Mouse (Mus musculus): ENCODE measurements around the gene Epb41l2. TPM values are rescaled to one million over a fixed set of nuclear protein-coding genes. Genes with fewer than 3 reads are reported as not detected.

Gene Epb41l2
- polyA plus RNA-seq (2021): 41.3 TPM

DNA sequence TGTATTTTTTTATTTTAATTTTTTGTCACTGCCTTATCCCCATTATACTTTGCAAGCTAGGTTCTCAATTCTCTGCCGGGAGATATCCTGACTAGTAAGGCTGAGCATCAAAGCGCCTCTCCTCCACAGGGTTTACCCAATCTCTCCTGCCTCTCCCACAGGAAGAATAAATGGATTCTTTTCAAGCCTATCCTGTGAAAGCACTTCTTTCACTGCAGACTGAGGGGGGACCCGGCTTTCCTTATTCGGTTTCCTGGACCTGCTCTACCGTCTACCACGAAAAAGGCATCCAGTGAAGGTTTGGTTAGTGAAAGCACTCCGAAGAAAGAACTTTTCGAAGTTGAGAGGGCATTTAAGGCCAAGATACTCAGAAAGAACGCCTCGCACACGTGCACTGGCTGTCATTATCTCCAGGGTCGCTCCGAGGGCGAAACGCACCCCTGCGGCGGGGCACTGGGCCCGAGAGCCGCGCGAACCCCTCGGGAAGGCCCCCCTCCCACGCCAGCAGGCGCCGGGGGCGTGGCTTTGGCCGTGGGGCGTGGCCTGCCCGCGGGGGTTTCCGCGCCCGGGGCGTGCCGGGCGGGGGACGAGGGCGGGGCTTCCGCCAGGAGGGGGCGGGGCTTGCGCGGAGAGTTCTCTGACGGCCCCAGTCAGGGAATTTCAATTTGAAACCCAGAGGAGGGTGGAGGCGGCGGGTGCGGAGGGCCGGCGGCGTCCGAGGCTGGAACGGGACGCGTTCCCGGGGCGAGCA is at the start of gene Epb41l2:
TSS of gene Epb41l2 (plus strand) at position 591 of the 751 bp plus-strand sequence.
- CTCF ChIA-PET: interaction anchor here (0.6 to 1.0 kb wide), 2 partner anchors 11 to 21 kb away, joined by 3 read pairs; no protein-coding TSS in a partner anchor
- POLR2A ChIA-PET: no interaction called here

DNA sequence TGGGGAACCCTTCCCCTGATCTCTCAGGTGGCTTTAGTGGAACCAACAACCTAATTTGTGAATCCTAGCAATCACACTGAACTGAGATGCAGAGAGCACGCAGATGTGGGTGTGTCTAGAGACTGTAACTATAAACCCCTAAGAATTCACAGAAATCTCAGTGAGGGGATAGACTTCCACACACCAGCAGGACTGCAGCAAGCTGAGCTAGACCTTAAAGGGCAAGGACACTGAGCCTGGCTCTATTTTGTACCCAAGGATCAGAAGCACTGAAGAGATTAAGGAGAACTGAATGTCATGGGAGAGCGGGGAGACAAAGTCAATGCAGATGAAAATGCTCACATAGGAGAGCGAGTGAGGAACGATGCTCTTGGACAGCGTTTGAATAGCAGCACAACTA is 49.6 kb upstream of the Epb41l2 start:
- POLR2A ChIA-PET: no interaction called here
- no peak for TF ChIP-seq CTCF (IDR thresholded peaks at IDR 0.05)
- DNase-seq (ENCODE audit: low read depth, low spot score) (no peak), ATAC-seq (no peak)
- H3K27me3 ChIP-seq: no peaks in the 10 kb centered on the region
- in situ Hi-C loops (cut with MboI; ENCODE audit: low pct_unique_long_range_greater_than_20kb): no loop called here
- CTCF ChIA-PET: interaction anchor here (1.7 kb wide), 1 partner anchor 21 kb away, joined by 3 read pairs; no protein-coding TSS in a partner anchor

More for the DNA sequence above, at the start of gene Epb41l2:
- H3K27me3 ChIP-seq: no peaks in the 10 kb centered on the region
- DNase-seq (ENCODE audit: low read depth, low spot score) (no peak), ATAC-seq (peak; percentile 89)
- no peak for TF ChIP-seq CTCF (IDR thresholded peaks at IDR 0.05)
- in situ Hi-C loops (cut with MboI; ENCODE audit: low pct_unique_long_range_greater_than_20kb): no loop called here

DNA sequence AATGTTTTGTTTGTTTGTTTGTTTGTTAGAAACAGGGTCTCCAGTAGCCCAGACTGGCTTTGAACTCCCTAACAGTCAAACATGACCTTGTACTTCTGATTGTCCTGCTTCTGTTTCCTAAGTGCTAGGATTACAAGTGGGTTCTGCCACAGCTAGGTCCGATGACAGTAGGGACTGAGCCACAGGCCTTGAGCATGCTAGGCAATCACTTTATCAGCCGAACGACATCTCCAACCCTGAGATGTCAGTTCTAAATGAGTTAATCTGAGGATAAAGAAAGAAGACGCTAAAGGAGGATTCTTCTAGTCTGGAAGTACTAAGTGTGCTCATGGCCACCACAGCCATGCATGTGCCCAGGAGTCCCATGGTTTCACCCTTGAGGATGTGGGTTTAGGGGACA is 48.9 kb upstream of the Epb41l2 start:
- H3K27me3 ChIP-seq: no peaks in the 10 kb centered on the region
- POLR2A ChIA-PET: no interaction called here
- ATAC-seq: no peak

DNA sequence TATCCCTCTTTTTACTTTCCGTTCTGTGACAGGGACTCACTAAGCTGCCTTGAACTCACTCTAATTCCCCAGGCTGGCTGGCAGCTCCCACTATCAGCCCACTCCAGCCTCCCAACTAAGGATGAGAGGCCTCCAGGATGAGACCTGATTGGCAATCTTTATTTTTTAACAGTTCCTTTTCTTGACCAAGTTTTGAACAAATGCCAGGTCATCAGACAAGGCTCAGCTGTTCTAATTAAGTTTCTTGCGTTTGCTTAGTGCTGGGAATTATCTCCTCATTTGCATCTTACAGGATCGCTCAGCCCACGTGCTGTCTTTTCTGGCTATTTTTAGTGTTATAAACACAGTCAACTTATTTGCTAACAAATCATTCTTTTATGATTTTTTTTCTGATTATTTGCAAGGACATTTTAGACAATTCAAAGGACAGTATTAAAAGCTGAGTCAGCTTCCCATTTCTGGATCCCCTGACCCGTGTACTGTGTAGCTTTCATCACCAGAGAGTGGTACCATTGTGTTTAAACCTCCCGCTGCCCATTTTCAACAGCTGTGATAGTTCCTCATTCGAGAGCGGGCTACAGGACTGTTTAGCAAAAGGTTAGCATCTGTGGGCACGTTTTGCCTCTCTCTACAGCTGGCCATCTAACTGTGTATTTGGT is 47.9 kb upstream of the Epb41l2 start:
- no peaks in the 10 kb centered on the region for H3K27me3 ChIP-seq
- ATAC-seq: no peak
- in situ Hi-C loops (cut with MboI; ENCODE audit: low pct_unique_long_range_greater_than_20kb): no loop called here
- DNase-seq (ENCODE audit: low read depth, low spot score): no peak
- ChIA-PET POLR2A (no interaction called here), CTCF (interaction anchor here (0.8 to 1.5 kb wide), 3 partner anchors 8 to 18 kb away, joined by 3 read pairs; no protein-coding TSS in a partner anchor)
- no peak for TF ChIP-seq CTCF (IDR thresholded peaks at IDR 0.05)

More for the DNA sequence above, 48.9 kb upstream of the Epb41l2 start:
- CTCF ChIA-PET: interaction anchor here (1.7 kb wide), 1 partner anchor 20 kb away, joined by 3 read pairs; no protein-coding TSS in a partner anchor
- no peak for DNase-seq (ENCODE audit: low read depth, low spot score)
- in situ Hi-C loops (cut with MboI; ENCODE audit: low pct_unique_long_range_greater_than_20kb): no loop called here
- no peak for TF ChIP-seq CTCF (IDR thresholded peaks at IDR 0.05)

DNA sequence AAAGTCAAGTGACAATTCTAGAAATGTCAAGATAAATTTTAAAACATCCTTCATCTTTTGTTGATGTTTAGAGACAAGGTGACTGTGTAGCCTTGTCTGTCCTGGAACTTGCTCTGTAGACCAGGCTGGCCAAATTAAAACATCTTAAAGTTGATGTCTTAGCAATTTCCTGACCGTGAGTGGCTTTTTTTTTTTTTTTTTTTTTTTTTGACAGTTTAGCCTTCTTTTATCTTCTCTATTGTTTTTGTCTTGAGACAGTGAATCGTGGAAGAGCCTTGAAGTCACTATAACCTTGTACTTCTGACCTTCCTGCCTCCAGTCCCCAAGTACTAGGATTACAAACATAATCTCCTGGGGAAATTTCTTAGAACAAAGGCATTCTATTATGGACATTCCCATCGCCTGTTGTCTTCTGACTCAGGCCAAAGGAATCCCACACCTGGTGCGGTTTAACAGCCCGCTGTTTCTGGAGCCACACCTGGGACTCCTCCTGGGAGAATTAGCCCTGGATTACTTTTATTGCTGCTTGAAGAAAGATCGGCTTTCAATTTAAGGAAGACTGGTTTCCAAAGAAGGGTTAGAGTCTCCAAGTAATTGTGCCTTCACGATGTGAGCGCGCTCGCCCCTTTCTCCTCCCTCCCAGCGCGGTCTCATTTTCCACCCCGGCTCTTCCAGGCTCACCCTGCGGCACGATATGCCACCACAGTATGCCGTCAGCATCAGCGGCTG is 45.6 kb upstream of the Epb41l2 start:
- ATAC-seq (no peak), DNase-seq (ENCODE audit: low read depth, low spot score) (no peak)
- H3K27me3 ChIP-seq: no peaks in the 10 kb centered on the region
- CTCF ChIA-PET: interaction anchor here (1.4 kb wide), 1 partner anchor 10 kb away, joined by 3 read pairs; no protein-coding TSS in a partner anchor
- TF ChIP-seq CTCF (IDR thresholded peaks at IDR 0.05): no peak
- in situ Hi-C loops (cut with MboI; ENCODE audit: low pct_unique_long_range_greater_than_20kb): no loop called here
- POLR2A ChIA-PET: interaction anchor here (0.7 kb wide), 2 partner anchors 178 to 1683 kb away, joined by 5 to 11 read pairs; no protein-coding TSS in a partner anchor

DNA sequence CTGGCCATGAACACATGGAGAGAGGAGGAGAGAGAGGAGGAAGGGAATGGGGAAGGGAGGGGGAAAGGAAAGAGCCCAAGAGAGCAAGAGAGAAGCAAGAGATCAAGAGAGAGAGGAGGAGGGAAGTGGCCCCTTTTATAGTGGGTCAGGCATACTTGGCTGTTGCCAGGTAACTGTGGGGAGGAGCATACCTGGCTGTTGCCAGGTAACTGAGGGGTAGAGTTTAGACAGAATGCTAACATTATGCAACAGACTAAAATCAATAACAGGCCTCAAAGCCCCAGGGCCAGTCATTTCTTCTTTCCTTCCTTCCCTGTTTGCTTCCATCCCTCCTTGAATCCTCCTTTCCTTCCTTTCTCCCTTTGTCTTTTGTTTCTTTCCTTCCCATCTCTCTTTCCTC is 41.9 kb upstream of the Epb41l2 start:
- DNase-seq (ENCODE audit: low read depth, low spot score) (no peak), ATAC-seq (no peak)
- CTCF ChIA-PET: no interaction called here
- POLR2A ChIA-PET: no interaction called here
- in situ Hi-C loops (cut with MboI; ENCODE audit: low pct_unique_long_range_greater_than_20kb): no loop called here
- TF ChIP-seq CTCF (IDR thresholded peaks at IDR 0.05): no peak
- no peaks in the 10 kb centered on the region for H3K27me3 ChIP-seq

DNA sequence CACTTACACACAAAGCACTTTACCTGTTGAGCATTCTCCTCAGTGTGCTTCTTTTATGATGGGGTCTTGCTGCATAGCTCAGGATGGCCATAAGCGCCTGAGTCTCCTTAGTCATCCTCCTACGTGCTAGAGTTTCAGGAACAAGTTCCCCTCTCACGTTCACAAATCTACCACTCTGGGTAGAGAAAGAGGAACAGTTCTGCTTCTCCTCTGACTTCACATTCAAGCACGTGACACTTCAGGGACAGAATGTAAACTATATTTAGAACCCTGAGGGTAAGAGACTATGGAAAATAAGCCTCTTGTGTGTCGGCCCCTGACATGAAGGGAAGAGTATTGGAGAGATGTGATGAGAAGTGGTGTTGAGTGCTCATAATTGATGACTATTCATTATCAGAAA is 41.2 kb upstream of the Epb41l2 start:
- ATAC-seq: no peak
- in situ Hi-C loops (cut with MboI; ENCODE audit: low pct_unique_long_range_greater_than_20kb): no loop called here
- TF ChIP-seq CTCF (IDR thresholded peaks at IDR 0.05): no peak
- DNase-seq (ENCODE audit: low read depth, low spot score): no peak
- POLR2A ChIA-PET: no interaction called here
- CTCF ChIA-PET: no interaction called here
- no peaks in the 10 kb centered on the region for H3K27me3 ChIP-seq

DNA sequence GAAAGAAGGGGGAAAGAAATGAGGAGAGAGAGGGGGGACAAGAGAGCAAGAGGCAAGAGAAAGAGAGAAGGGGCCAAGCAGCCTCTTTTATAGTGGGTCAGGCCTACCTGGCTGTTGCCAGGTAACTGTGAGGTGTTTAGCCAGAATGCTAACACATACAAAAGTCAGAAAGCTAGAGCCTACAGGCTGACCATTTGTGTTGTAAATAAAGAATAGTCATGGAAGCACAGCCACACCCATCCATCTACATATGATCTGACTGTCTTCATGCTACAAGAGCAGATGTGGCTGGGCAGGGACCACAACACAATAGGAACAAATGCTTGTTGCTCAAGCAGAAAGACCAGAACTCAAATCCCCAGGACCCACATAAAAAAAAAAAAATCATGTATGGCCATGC is 40.1 kb upstream of the Epb41l2 start:
- in situ Hi-C loops (cut with MboI; ENCODE audit: low pct_unique_long_range_greater_than_20kb): no loop called here
- no peak for ATAC-seq
- no peak for TF ChIP-seq CTCF (IDR thresholded peaks at IDR 0.05)
- H3K27me3 ChIP-seq: no peaks in the 10 kb centered on the region
- ChIA-PET POLR2A (no interaction called here), CTCF (no interaction called here)
- no peak for DNase-seq (ENCODE audit: low read depth, low spot score)

DNA sequence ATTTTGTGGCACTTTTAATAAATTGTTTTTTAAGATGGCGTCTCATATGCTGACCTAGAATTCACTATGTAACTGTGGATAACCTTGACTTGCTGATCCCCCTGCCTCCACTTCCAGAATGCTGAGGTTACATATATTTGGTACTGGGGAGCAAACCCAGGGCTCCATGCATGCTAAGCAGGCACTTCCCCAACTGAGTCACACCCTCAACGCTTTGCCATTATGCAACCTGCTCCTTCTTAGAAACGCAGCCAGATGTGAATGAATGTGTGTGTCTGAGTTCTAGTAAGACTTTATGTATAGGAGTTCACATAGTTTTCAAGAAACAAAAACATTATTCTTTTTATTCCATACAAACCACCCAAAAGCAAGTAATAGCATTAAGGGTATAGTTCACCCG is 38.4 kb upstream of the Epb41l2 start:
- no peak for TF ChIP-seq CTCF (IDR thresholded peaks at IDR 0.05)
- POLR2A ChIA-PET: interaction anchor here (0.6 kb wide), 1 partner anchor 31 kb away, joined by 3 read pairs; no protein-coding TSS in a partner anchor
- in situ Hi-C loops (cut with MboI; ENCODE audit: low pct_unique_long_range_greater_than_20kb): no loop called here
- ATAC-seq (no peak), DNase-seq (ENCODE audit: low read depth, low spot score) (no peak)
- CTCF ChIA-PET: no interaction called here
- H3K27me3 ChIP-seq: no peaks in the 10 kb centered on the region

DNA sequence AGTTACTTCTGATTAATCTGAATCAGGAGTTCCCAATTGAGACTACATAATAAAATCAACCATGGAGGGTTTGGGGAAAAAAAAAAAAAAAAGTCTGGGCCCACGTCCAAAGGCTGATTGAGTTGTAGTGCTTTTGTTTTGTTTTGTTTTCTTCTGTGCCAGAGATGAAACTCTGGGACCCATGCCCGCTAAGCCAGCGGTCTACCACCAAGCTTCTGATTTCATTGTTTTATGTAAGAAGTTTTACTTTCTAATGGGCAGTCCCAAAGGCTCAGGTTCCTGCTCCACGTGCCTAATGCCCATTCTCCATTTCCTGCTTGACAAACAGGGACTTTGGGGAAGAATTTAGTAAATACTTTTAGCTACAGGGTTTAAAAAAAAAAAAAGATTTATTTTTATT is 33.9 kb upstream of the Epb41l2 start:
- DNase-seq (ENCODE audit: low read depth, low spot score) (no peak), ATAC-seq (no peak)
- no peaks in the 10 kb centered on the region for H3K27me3 ChIP-seq
- ChIA-PET POLR2A (no interaction called here), CTCF (interaction anchor here (0.9 kb wide), 1 partner anchor 173 kb away, joined by 3 read pairs; no protein-coding TSS in a partner anchor)
- in situ Hi-C loops (cut with MboI; ENCODE audit: low pct_unique_long_range_greater_than_20kb): no loop called here
- no peak for TF ChIP-seq CTCF (IDR thresholded peaks at IDR 0.05)
